Mouse (Mus musculus) lung, adult 18-20 months (tissue): ENCODE data around the gene Rbm25.

Experiments
- DNase-seq, 2 experiments: peaks; one replicate each; pipeline ENCODE4 v3.0.0; 2022; ENCODE audit warnings: mixed read lengths in 2 of 2

Gene Rbm25

DNA sequence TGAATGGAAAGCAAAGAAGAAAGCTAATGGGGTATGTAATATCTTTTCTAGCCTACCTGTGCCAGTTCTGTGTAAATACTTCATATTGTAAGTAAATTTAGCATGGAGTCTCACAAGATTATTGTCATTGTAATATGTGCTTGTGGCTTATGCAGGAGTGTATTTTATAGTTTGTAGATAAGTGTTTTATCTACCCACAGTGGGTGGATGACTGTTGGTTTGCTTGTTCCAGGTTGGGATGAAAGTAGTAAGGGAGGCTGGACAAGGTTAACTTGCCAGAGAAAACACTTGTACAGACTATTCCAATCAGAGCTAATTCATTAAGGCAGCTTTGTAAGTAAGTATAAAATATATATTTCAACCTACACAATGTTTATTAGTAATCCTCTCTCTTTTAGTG is 20.4 kb downstream of the Rbm25 start:
- DNase-seq = no peak

- no peak for DNase-seq
These were observed 54.4 kb downstream of the Rbm25 start for GRCm38 (mm10) chr12:83685466-83685865.

DNA sequence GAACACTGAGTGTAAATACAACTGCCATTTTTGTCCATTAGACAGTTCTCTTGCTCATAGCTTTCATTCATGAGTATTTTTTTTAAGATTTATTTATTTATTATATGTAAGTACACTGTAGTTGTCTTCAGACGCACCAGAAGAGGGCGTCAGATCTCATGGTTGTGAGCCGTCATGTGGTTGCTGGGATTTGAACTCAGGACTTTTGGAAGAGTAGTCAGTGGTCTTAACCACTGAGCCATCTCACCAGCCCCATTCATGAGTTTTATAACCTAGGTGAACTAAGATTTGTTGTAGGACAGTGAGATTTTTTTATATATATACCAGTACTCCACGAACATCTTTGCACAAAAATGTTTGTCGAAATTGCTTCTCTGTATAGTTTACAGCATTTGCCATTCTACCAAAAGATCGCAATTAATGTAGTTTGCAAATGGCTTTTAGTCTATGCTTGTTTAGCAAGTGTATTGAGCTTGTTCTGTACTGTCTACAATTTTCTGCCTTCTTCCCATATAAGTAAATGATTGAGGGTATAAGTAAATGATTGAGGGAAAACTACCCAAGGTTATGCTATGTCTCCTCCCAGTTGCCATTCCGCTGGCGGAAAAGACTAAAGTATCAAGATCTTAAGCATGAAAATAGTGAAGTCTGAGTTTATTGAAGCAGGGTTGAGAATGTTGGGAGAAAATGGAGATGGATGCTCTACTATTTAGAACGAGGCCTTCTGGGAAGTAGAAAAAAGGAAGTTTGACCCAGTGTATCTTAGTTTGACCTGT is 55.7 kb downstream of the Rbm25 start:
- no peak for DNase-seq

DNA sequence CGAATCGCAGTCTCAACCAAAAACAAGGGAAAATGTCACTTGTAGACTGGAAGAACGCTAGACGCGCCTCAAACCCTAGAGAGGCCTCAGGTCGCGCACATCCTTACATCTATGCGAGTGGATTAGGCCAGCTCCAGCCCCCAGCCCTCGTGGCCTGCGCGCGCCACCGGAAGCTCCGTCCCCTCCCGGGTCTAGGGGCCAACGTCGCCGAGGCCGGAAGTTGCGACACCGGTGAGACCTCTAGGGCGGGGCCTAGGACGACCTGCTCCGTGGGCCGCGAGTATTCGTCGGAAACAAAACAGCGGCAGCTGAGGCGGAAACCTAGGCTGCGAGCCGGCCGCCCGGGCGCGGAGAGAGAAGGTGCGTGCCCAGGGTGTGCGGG is 56.9 kb downstream of the Rbm25 start, which contains the start of gene Psen1:
Psen1 (plus strand) TSS at position 219 of the 382 bp plus-strand sequence.
- peak; percentile 93 to 96 for DNase-seq

DNA sequence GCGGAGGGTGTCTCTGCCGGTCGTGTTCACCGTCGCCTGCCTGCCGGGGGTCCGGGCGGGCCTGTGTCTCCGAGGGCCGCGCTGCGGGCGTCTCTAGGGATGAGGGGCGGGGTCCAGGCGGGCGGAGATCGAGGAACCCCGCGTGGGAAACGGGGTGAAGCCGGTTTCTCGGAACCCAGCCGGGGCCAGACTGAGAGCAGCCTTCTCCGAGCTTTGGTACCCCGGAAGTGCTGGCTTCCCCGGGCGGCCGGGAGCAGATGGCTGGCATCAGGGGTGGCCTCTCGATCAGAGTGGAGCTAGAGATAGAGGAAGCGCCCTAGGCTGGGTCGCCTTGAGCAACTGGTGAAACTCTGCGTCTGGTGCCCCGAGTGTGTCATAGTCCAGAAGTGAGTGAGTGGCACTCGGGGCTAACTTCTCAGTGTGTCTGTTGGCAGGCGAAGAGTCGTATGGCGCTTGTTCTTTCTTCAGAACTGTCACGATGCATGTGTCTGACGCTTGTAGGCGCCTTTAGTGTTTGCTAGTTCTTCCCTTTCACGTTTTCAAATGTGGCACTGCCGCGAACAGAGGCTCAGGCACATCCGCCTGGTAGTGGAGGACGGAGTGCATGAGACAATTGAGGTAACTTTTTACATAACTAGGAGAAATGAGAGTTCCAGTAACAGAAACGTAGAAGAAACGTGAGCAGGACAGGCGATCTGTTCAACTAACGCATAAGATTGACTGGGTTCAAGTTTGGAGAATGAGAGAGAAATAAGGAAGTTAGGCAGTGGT is 57.5 kb downstream of the Rbm25 start:
- no peak for DNase-seq

GRCm38 (mm10) chr12:83689087-83689432 is 58.0 kb downstream of the Rbm25 start:
- DNase-seq = no peak

GRCm38 (mm10) chr12:83694011-83694410 is 63.0 kb downstream of the Rbm25 start:
- no peak for DNase-seq

GRCm38 (mm10) chr12:83694669-83695068 is 63.6 kb downstream of the Rbm25 start:
- DNase-seq = no peak

GRCm38 (mm10) chr12:83698637-83699036 is 67.6 kb downstream of the Rbm25 start:
- no peak for DNase-seq

- DNase-seq = no peak
These were observed 70.6 kb downstream of the Rbm25 start for GRCm38 (mm10) chr12:83701608-83702007.

DNA sequence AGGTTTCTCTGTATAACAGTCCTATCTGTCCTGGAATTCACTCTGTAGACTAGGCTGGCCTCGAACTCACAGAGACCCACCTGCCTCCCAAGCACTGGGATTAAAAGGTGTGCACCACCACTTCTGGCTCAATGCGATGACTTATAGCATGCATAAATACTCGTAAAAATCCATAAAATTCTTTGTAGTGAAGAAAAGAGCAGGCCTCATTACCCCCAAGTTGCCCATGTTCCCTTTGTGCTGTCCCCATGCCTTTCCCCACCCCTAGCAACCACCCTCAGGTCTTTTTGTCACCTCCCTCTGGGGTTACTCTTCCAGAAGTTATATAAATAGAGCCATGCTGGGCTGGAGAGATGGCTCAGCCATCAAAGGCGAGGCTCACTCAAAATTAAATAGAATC is 71.8 kb downstream of the Rbm25 start:
- no peak for DNase-seq

DNA sequence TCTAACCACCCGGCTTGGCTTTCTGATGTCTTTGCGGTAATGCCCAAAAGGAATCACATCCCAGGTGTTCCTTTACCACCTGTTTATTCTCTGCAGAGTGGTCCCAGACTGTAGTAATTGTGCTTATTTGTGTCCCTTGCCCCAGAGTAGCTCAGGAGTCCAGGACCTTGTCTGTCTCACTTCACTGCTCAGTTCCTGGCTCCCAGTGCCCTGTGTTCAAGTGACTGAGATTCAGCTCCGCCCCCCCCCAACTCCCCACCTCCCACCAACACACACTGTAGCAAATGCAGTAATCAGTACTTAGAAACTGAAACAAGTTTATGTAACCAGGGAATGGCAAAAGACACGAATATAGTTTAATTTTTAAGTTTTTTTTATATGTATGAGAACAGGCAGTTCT is 75.9 kb downstream of the Rbm25 start:
- DNase-seq = no peak

DNA sequence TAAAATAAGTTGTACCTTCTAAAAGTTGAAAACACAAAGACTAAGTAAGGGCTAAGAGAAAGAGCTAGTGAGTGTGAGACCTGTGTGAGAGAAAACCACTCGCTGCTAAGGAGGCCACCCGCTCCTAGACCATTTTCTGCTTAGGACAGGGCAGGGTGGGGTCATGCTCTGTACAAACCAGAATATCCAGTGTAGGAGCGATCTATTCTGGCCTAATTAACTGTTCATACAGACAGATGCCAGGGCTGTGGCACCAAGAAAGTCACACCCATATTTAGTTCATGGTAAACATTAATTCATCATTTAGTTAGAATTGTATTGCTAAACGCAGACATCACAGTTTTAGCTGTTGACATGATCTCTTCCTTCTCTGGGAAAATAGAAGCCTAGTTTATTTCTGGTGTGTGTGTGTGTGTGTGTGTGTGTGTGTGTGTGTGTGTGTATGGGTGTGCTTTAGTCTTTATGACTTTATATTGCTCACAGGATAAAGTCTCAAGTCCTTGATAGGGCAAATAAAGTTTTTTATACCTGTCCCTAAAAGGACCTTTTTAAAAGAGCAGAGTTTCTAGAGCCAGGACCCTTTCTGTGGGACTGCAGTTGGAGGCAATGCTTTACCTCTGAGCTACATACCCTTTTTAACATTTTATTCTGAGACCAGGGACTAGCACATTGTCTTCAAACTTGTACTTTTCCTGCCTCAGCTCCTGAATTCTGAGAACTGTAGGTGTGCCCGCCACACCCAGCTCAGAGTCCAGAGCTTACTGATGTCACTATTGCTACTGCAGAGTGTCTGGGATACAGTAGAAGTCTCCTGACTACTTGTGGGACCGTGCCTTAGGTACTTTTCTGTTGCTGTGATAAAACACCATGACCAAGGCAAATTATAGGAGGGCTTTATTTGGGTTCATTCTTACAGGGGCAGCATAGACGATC is 77.4 kb downstream of the Rbm25 start:
- DNase-seq = no peak

GRCm38 (mm10) chr12:83709934-83710333 is 78.9 kb downstream of the Rbm25 start:
- DNase-seq = no peak

- DNase-seq = peak in 1 of 2 experiments; percentile 27
These were observed 82.7 kb downstream of the Rbm25 start for GRCm38 (mm10) chr12:83713749-83714148.

DNA sequence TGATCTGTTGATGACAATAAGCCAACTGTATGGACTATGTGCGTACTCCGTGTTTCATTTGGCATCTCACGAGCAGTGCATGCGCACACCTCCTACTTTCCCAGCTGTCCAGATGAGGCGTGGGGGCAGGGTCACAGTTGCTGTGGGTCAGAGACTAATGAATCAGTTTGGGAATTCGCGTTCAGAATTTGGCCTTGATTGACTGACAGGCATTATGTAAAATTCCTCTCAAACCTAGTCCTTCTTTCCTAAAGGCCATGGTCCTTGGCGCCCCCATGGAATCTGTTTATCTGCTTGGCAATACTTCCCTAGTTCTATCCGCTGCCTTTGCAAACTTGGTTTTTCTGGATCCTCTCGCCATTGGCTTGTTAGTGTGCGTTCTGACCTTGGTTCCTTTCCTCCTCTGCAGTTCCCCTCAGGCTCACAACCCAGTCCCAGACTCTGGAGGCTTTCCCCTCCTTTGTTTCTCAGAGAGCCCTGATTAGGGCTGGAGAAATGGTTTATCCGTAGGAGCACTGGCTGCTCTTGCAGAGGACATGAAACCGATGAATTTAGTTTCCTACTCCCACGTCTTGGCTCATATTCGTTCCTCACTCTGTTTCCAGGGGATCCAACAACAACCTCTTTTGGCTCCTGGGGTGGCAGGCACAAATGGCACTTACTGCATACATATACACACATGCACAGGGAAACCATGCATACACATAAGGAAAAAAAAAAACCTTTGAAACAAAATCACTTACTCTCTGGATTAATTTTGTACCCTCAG is 85.6 kb downstream of the Rbm25 start:
- no peak for DNase-seq

DNA sequence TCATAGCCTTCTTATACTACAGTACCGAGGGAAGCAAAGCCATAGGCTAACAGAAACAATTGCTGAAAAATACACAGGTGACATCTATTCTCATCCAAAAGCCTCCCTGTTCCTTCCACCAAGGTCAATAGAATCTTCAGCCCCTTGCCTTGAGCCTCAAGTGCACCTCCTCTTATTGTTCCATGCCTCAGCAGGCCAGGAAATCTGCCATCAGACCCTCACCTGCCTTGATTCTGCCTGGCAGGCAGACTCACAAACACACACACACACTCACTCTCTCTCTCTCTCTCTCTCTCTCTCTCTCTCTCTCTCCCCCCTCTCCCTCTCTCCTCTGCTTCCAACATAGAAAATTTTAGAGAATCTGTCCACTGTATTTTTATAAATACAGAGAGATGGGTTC is 88.4 kb downstream of the Rbm25 start:
- no peak for DNase-seq

DNA sequence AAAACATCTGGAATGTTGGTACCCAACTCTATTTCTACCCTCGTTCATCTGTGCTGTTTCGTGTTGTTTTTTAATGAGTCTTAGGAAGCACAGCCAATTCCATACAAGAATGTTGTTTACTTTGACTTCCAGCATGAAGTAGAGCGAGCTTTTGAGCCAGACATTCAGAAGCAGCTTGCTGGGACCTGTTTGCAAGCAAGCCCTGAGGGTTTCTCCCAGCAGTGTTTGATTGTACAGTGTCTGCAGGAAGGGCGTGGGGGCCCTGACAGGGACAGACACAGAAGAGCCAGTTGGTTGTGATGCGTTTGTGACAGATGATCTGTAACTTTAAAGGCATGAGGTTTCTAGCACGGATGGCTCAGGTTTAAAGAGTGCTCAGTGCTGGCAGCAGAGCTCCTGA is 90.2 kb downstream of the Rbm25 start:
- DNase-seq = no peak

DNA sequence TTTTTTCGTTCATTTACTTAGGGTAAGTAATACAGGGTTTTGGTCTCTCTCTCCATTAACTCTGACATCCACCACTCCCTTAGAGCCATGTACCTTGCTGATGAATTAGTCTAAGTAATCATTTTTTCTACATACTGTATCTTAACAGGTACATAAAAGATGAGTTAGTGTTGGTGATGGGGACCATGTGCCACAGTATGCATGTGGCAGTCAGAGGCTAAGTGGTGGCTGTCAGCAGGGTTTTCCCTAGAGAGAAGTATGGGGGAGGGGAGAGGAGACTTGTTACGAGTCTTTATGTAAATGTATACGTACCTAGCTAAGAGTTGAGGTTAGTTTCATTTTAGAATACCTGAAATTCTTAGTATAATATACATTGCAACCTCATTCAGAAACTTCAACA is 92.0 kb downstream of the Rbm25 start:
- no peak for DNase-seq

- DNase-seq = no peak
These were observed 95.7 kb downstream of the Rbm25 start for GRCm38 (mm10) chr12:83726510-83727308.

DNA sequence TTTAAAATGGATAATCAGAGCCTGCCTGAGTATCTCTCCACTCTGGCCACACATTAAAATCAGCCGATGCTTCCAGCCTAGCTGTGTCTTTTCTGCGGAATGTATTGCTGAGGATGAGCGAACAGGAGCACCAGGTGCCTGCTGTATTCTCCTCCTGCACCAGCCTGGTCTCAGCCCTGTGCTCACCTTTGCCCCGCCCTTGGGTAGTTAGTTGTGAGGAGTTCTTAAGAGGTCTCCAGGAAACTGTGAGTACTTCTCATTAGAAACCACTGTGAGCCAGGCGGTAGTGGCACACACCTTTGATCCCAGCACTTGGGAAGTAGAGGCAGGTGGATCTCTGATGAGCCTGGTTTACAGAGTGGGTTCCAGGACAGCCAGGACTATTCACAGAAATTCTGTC is 101.2 kb downstream of the Rbm25 start:
- peak in 1 of 2 experiments; percentile 19 for DNase-seq
